Mouse (Mus musculus): ENCODE measurements around the gene Exoc5.
A peak's percentile ranks its signal among the peaks of the same experiment; 100 is the strongest.

The Exoc5 gene

GRCm38 (mm10) chr14:49001655-49002054 lies 64.8 kb downstream of the Exoc5 start:
- DNase-seq, result no peak

- DNase-seq, result no peak
Measured at GRCm38 (mm10) chr14:48998795-48999194, 67.7 kb downstream of the Exoc5 start.

GRCm38 (mm10) chr14:48993861-48994260 lies 72.6 kb downstream of the Exoc5 start:
- DNase-seq, result no peak

GRCm38 (mm10) chr14:48992070-48992580 lies 74.3 kb downstream of the Exoc5 start:
- no peak for DNase-seq

- DNase-seq, result no peak
Measured at GRCm38 (mm10) chr14:48991144-48991522, 75.3 kb downstream of the Exoc5 start.

GRCm38 (mm10) chr14:48990471-48991143 lies 75.8 kb downstream of the Exoc5 start:
- peak; percentile 15 for DNase-seq

GRCm38 (mm10) chr14:48989831-48990230 lies 76.6 kb downstream of the Exoc5 start:
- DNase-seq, result no peak

GRCm38 (mm10) chr14:48986231-48986630 lies 80.2 kb downstream of the Exoc5 start:
- no peak for DNase-seq

GRCm38 (mm10) chr14:48985673-48986072 lies 80.8 kb downstream of the Exoc5 start:
- DNase-seq, result peak; percentile 11

- no peak for DNase-seq
Measured at GRCm38 (mm10) chr14:48978971-48979388, 87.5 kb downstream of the Exoc5 start.

- no peak for DNase-seq
Measured at GRCm38 (mm10) chr14:48971546-48971945, 94.9 kb downstream of the Exoc5 start.

- DNase-seq, result no peak
Measured at GRCm38 (mm10) chr14:48968670-48969069, 97.8 kb downstream of the Exoc5 start.
